Mouse (Mus musculus) forebrain, embryonic 14.5 days (tissue): ENCODE results near the gene Zfp575. TPM values are rescaled to one million over a fixed set of nuclear protein-coding genes. Genes with fewer than 3 reads are reported as not detected.
"Not testable (repeated sequence)": the region's sequence is repeated elsewhere in the genome, so short reads cannot be mapped to it uniquely, and the experiment has no call there.

ENCODE experiments used
- ATAC-seq: fragments of 200-750 bp; cut with Nextera tagmentation; 2 replicates; pipeline ENCODE4 v1.8.0; 2017; ENCODE audit warnings: mild to moderate bottlenecking, moderate library complexity
- DNase-seq: peaks from one replicate; pipeline ENCODE4 v3.0.0-alpha.2; 2015; ENCODE audit warnings: low spot score
- H3K27ac ChIP-seq: fragments of 300-500 bp; sonication (generic); 2 replicates; pipeline ENCODE4 v1.5.1; 2014; ENCODE audit warnings: low read depth, mild to moderate bottlenecking, control low read depth, low read length, moderate library complexity
- H3K27me3 ChIP-seq: fragments of 300-500 bp; sonication (generic); replicated peaks from 2 replicates; pipeline ENCODE4 v1.6.1; 2014; ENCODE audit warnings: low read length, control low read depth, mixed read lengths; ENCODE audit not compliant: control insufficient read depth, insufficient read depth
- H3K36me3 ChIP-seq: fragments of 300-500 bp; sonication (generic); 2 replicates; pipeline ENCODE4 v1.6.1; 2014; ENCODE audit warnings: low read length, control low read depth; ENCODE audit not compliant: control insufficient read depth, insufficient read depth
- H3K4me1 ChIP-seq: fragments of 300-500 bp; sonication (generic); 2 replicates; pipeline ENCODE4 v1.6.1; 2014; ENCODE audit warnings: antibody characterized with exemption, low read length, control low read depth; ENCODE audit not compliant: control insufficient read depth, insufficient read depth
- H3K4me2 ChIP-seq: fragments of 300-500 bp; sonication (generic); 2 replicates; pipeline ENCODE4 v1.6.1; 2014; ENCODE audit warnings: mild to moderate bottlenecking, control low read depth, low read length
- H3K4me3 ChIP-seq: fragments of 300-500 bp; sonication (generic); 2 replicates; pipeline ENCODE4 v1.5.1; 2014; ENCODE audit warnings: low read depth, low read length, control low read depth
- H3K9ac ChIP-seq: fragments of 300-500 bp; sonication (generic); 2 replicates; pipeline ENCODE4 v1.6.1; 2014; ENCODE audit warnings: mild to moderate bottlenecking, low read length, control low read depth, moderate library complexity
- H3K9me3 ChIP-seq: fragments of 300-500 bp; sonication (generic); replicated peaks from 2 replicates; pipeline ENCODE4 v1.6.1; 2016; ENCODE audit warnings: low read length, control low read depth, mixed read lengths; ENCODE audit not compliant: control insufficient read depth
- WGBS: fragments of 180-500 bp; shearing (Covaris S2); extraction: QIAGEN DNeasy Blood & Tissue Kit; methylation state at CpG from one replicate; pipeline ENCODE4 v1.1.7; 2014; 5-methylcytosine and 5-hydroxymethylcytosine counted together
- polyA plus RNA-seq: library from polyadenylated mRNA; unstranded; fragments of >200 nt; fragmentation: Nextera tagmentation; extraction: Ambion mirVana; gene quantifications from 2 replicates; pipeline ENCODE4 v1.2.1, GENCODE M21; 2014

Gene Zfp575
- polyA plus RNA-seq, 1 experiment from 2014 or later, result 3.3 TPM

DNA sequence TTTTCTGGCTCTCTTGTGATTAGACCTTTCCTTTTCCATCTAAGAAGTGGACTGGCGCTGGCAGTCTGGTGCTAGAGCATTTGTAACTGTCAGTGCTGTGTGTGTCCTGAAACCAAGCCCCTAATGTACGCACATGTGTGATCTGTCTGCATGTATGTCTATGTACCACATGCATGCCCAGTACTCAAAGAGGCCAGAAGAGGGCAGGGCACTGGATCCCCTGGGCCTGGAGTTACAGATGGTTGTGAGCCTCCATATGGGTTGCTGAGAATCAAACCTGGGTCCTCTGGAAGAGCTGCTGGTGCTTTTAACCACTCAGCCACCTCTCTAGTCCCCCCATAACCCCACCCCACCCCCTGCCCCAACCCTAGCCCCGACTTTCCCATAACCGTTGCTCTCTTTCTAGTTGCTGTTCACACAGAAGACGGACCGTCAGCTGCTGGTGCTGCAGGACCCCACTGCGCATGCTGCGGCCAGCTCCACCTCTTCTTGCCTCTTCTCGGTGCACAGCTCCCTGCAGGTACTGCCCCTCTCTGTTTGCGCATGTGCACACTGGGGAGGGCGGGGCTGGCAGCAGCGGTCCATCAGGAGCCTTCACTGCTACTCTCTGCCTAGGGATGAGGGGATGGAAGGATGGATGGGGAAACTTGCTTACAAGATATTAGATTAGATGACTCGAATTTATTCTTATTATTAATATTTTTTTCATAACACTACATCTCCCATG, 32.4 kb upstream of the Zfp575 start:
- no peak for ATAC-seq
- no peaks in the 10 kb centered on the region for H3K27me3 ChIP-seq
- 0 out of 2 replicates have a peak, but pooled peaks cover 2% of the 10 kb centered on the region for H3K9me3 ChIP-seq
- H3K4me2 ChIP-seq, result no peak overlapping the region
- H3K36me3 ChIP-seq, result no peaks in the 10 kb centered on the region
- no peak for DNase-seq
- WGBS, result 54% methylated on average over 13 of the region's 13 CpGs
- H3K9ac ChIP-seq, result no peak overlapping the region
- no peak overlapping the region for H3K4me3 ChIP-seq
- H3K4me1 ChIP-seq, result no peaks in the 10 kb centered on the region
- H3K27ac ChIP-seq, result no peak overlapping the region

DNA sequence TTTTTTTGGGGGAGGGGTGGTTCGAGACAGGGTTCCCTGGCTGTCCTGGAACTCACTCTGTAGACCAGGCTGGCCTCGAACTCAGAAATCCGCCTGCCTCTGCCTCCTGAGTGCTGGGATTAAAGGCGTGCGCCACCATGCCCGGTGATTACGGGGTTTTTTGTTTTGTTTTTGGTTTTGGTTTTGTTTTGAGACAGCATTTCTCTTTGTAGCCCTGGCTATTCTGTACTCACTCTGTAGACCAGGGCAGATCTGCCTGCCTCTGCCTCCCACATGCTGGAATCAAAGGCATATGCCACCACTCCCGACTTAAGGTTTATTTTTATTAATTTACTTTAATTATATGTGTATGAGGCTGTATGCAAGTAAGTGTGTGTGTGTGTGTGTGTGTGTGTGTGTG, 30.9 kb upstream of the Zfp575 start:
- DNase-seq, H3K27me3 ChIP-seq, H3K36me3 ChIP-seq, ATAC-seq, H3K27ac ChIP-seq, H3K4me1 ChIP-seq, H3K4me2 ChIP-seq, H3K9ac ChIP-seq, H3K4me3 ChIP-seq, H3K9me3 ChIP-seq: not testable (repeated sequence)
- 88% methylated on average over 8 of the region's 8 CpGs for WGBS

DNA sequence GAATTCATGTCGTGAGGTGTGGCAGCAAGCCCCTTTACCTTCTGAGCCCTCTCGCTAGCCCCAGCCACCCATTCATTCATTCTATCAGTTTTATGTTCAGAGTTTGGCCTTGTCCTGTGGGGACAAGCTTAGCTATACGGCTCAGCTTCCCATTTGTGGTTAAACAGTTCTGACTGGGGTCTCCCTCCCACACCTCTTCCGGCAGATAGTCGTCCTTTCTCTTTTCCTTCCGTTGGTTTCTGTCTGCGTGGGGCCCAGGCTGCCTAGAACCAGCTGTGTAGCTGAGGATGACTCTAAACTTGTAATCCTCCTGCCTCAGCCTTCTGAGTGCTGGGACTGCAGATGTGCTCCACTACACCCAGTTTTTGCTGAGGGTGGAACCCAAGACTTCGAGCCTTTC, 30.3 kb upstream of the Zfp575 start:
- no peak overlapping the region for H3K4me3 ChIP-seq
- 79% methylated on average over 8 of the region's 8 CpGs for WGBS
- no peak overlapping the region for H3K9ac ChIP-seq
- H3K27ac ChIP-seq, result no peak overlapping the region
- DNase-seq (no peak), ATAC-seq (no peak)
- peaks cover 8% of the 10 kb centered on the region for H3K27me3 ChIP-seq
- H3K36me3 ChIP-seq, result no peaks in the 10 kb centered on the region
- H3K9me3 ChIP-seq, result 0 out of 2 replicates have a peak, but pooled peaks cover 2% of the 10 kb centered on the region
- no peaks in the 10 kb centered on the region for H3K4me1 ChIP-seq
- H3K4me2 ChIP-seq, result no peak overlapping the region

DNA sequence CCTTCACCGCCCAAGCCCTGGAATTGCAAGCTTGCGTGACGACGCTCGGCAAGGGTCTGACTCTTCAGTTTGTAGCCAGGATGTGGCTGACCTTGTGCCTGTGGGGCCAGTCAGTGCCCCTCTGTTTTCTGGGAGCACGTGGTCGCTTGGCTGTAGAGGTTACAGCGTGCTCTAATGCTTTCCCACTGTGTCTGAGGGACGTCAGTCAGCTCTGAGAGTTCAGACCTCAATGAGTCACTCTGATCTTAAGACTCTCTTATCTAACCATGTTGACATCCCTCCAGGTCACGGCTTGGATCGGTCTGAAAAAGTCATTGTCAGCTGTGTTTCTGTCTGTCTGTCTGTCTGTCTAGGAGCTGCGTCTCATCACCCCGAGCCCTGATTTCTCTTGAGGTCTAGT, 27.4 kb upstream of the Zfp575 start:
- Histone ChIP-seq H3K36me3 (no peaks in the 10 kb centered on the region), H3K4me2 (no peak overlapping the region), H3K4me3 (no peak overlapping the region), H3K9ac (no peak overlapping the region), H3K4me1 (peaks cover 10% of the 10 kb centered on the region; the same call in 1 of the 2 replicates), H3K27me3 (peaks cover 34% of the 10 kb centered on the region), H3K27ac (no peak overlapping the region), H3K9me3 (no peaks in the 10 kb centered on the region)
- DNase-seq (no peak), ATAC-seq (no peak)
- WGBS, result 78% methylated on average over 13 of the region's 13 CpGs

DNA sequence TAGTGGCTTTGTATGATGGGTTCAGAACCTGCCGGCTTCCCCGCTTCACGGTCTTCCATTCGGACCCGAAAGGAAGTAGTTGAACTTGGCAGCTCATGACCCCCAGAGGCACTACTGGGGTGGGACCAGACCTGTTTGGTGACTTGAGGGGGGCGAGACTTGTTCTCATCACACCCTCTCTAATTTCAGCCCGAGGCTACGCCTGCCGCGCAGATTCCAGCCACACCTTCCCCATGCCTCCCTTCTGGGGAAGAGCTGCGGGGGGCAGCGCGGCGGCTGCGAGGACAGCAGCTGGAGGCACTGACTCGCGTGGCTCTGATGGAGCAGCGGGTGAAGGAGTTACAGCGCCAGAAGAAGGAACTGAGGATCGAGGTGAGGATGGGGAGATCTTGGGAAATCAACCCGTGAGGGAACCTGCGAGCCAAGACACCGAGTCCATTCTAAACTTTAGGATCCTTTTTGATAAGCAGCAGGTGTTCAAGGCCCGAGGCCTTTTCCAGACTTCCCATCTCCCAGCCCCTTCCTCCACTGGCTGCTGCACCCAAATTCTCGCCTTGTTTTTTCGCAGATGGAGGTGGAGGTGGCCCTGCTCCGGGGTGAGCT, 25.0 kb upstream of the Zfp575 start:
- Histone ChIP-seq H3K27ac (no peak overlapping the region), H3K4me3 (no peak overlapping the region), H3K9me3 (no peaks in the 10 kb centered on the region), H3K9ac (no peak overlapping the region), H3K4me2 (0 out of 2 replicates have a peak overlapping the region, but pooled peaks have one; percentile 3), H3K4me1 (peaks cover 10% of the 10 kb centered on the region; the same call in 1 of the 2 replicates), H3K27me3 (peaks cover 39% of the 10 kb centered on the region), H3K36me3 (no peaks in the 10 kb centered on the region)
- ATAC-seq, result no peak
- WGBS, result 3% methylated on average over 27 of the region's 27 CpGs
- no peak for DNase-seq

DNA sequence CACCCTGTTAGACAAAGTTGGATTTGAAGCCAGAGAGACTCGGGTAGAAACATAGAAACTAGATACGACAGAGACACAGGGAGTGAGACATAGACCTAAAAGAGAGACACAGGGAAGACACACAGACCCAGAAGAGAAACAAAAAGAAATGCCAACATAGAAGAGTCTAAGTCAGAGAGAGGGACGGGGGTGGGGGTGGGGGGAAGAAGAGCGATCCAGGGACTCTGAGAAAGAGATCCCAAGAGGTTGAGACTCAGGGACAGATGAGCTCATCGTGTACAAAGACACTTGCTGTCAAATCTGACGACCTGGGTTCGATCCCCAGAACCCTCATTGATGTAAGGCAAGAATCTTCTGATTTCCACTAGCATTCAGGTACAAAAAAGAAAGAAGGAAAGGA, 24.3 kb upstream of the Zfp575 start:
- H3K4me2 ChIP-seq, result peak overlapping the region; percentile 48
- peaks cover 39% of the 10 kb centered on the region for H3K27me3 ChIP-seq
- no peak for ATAC-seq
- H3K4me1 ChIP-seq, result peaks cover 10% of the 10 kb centered on the region; the same call in 1 of the 2 replicates
- no peaks in the 10 kb centered on the region for H3K36me3 ChIP-seq
- no peak overlapping the region for H3K9ac ChIP-seq
- 16% methylated on average over 7 of the region's 7 CpGs for WGBS
- no peak overlapping the region for H3K4me3 ChIP-seq
- no peak overlapping the region for H3K27ac ChIP-seq
- H3K9me3 ChIP-seq, result no peaks in the 10 kb centered on the region
- DNase-seq, result no peak

DNA sequence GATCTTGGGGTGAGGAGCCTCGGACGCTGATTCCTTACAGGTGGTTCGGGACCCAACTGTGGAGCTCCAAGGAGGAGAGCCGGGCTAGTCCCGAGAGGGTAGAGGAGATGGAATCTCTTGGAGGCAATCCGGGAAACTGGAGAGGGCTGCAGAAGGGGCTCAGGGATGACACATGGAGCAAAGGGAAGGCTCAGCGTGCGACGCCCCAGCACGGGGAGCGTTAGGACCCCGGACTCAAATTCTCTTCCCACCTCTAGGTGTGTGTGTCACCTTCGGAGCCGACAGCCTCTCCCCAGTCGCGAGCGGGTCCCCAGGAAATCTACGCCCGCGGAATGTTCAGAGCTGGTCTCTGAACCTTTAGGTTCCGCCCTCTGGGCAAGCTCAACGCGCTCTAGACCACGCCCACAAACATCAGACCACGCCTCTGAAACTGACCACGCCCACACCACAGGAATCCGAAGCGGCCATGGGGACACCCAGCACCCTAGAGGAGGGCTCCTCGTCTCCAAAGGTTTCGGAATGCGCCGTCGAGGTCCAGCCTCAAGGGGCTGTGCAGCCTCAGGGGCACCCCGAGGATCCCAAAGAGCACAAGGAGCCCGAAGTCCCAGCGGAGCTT, 23.5 kb upstream of the Zfp575 start:
- ATAC-seq, result peak; percentile 45
- Histone ChIP-seq H3K4me3 (peak overlapping the region; percentile 29), H3K4me1 (peaks cover 10% of the 10 kb centered on the region; the same call in 1 of the 2 replicates), H3K9ac (peak overlapping the region; percentile 35; the same call in 1 of the 2 replicates), H3K36me3 (no peaks in the 10 kb centered on the region), H3K4me2 (peak overlapping the region; percentile 48), H3K27ac (no peak overlapping the region), H3K9me3 (no peaks in the 10 kb centered on the region), H3K27me3 (peaks cover 39% of the 10 kb centered on the region)
- peak; percentile 59 for DNase-seq
- under 1% methylated on average over 36 of the region's 36 CpGs for WGBS

DNA sequence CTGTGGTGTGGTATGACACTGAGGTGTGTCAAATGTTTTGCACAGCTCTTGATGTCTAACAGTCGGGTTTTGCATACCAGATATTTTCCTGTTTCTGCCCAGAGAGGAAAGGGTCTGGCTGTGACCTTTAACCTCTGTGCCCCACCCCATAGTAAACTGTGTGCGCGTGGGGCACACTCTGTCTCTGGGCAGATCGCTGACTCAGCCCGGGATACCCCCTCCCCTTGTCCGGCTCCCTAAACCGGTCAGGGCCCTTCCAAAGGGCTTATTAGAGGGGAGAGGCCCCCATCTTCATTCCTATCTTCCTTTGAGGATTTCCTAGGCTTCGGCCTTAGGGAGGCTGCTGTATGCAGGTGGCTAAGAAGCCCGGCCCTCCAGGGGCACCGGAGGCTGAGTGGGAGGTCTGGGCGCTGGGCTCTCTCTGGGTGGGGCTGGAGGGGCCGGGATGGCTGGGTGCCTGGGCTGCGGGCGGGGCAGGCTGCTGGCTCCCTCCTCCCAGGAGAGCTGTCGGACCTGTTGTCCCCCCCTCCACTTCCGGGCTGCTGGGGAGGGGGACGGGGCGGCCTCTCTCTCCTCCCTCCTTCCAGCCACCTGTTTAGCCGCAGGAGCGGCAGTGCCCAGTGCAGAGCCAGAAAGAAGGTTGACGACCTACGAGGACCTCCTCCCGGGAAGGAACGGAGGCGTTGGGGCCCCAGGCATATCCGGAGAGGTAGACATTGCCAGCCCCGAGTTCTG, 22.9 kb upstream of the Zfp575 start, which contains the start of gene Phldb3:
Gene Phldb3, plus strand, starts transcription at position 620 of the 735 bp plus-strand sequence.
- Histone ChIP-seq H3K4me2 (peak within 1 kb of the TSS; percentile 48), H3K36me3 (no peaks in the 10 kb centered on the region), H3K4me1 (peaks cover 10% of the 10 kb centered on the region; the same call in 1 of the 2 replicates), H3K9me3 (no peaks in the 10 kb centered on the region), H3K4me3 (peak within 1 kb of the TSS; percentile 29), H3K27ac (no peak within 1 kb of the TSS), H3K9ac (peak within 1 kb of the TSS; percentile 35; the same call in 1 of the 2 replicates), H3K27me3 (peaks cover 39% of the 10 kb centered on the region)
- 3% methylated on average over 24 of the region's 27 CpGs for WGBS
- ATAC-seq (peak; percentile 11; the same call in 1 of the 2 replicates), DNase-seq (no peak)
